Mouse (Mus musculus): ENCODE data around the gene Dnajb14.

DNA sequence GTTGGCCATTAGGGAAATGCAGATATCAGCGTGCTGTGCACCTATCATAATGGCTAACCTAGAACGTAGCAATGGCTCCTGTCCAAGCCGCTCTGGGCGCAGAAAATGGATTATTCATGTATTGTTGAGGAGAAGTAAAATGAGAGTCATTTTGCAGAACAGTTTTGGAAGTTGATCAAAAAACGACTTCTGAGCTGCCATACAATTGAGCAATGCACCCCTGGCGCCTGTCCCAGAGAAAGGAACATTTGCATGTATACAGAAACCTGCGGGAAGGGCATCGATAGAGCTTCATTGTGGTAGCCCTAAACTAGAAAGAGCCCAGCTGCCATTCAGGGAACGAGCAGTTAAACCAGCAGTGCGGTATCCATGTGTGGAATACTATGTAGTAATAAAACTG lies 32.7 kb downstream of the Dnajb14 start:
- TF ChIP-seq POLR2A (IDR thresholded peaks at IDR 0.05; ENCODE audit: insufficient read depth, low read depth, low read length) (no peak), CTCF (IDR thresholded peaks at IDR 0.05; ENCODE audit: insufficient read depth, low read depth, low read length) (no peak)

All from olfactory bulb, adult 2 months (tissue).